Mouse (Mus musculus) megakaryocyte, embryonic 14.5 days (primary cell): ENCODE measurements around the gene Il12rb1.

ENCODE experiments used
- FLI1 ChIP-seq: IDR thresholded peaks from 2 replicates; pipeline ENCODE4 v1.6.1; 2012; ENCODE audit warnings: low read length, inconsistent platforms, mixed read lengths
- GATA1 ChIP-seq: IDR thresholded peaks from 3 replicates; pipeline ENCODE4 v1.6.1; 2012; ENCODE audit warnings: mixed read lengths, low read length, inconsistent platforms, borderline replicate concordance

DNA sequence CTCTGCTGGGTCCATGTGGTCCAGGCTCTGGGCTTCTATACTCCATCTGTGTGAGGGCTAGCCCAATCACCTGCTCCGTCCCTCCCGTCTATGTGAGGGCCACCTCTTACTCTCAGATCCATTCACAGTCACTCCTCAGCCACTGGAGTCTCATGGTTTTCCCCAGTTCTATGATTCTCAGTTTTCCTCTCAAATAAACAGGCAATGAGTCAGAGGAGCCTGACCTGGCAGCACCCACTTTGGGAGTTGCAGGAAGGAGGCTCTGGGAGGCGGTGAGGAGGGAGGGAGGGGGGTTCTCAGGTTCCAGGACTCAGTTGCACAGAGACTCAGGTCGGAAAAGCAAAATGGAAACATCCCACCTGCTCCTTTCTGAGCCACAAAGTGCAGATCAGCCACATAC is 4.6 kb downstream of the Il12rb1 start:
- TF ChIP-seq GATA1: no peak
- no peak for TF ChIP-seq FLI1
